Mouse (Mus musculus): ENCODE data around the gene Pias4. TPM values are rescaled to one million over a fixed set of nuclear protein-coding genes. Genes with fewer than 3 reads are reported as not detected.
A peak's percentile ranks its signal among the peaks of the same experiment; 100 is the strongest.
"Not testable (repeated sequence)": the region's sequence is repeated elsewhere in the genome, so short reads cannot be mapped to it uniquely, and the experiment has no call there.

Gene Pias4
- polyA plus RNA-seq, 1 experiment from 2014 or later, result 62.7 TPM

GRCm38 (mm10) chr10:81175936-81176465 is 8.3 kb upstream of the Pias4 start:
- 3% methylated on average over 13 of the region's 13 CpGs for WGBS
- Histone ChIP-seq H3K27me3 (replicated peaks; ENCODE audit: control insufficient read depth, insufficient read depth, low read length) (no peaks in the 10 kb centered on the region), H3K36me3 (ENCODE audit: control insufficient read depth, insufficient read depth) (peaks cover 24% of the 10 kb centered on the region), H3K4me3 (replicated peaks; ENCODE audit: low read length) (peak overlapping the region; percentile 54), H3K9ac (replicated peaks; ENCODE audit: low read depth, low read length) (no peak overlapping the region; the same call in 1 of the 2 replicates), H3K27ac (ENCODE audit: low read length) (peak overlapping the region; percentile 94), H3K4me1 (replicated peaks; ENCODE audit: control insufficient read depth, insufficient read depth, low read length) (peaks cover 40% of the 10 kb centered on the region), H3K4me2 (ENCODE audit: low read length) (peak overlapping the region; percentile 62), H3K9me3 (ENCODE audit: control insufficient read depth, low read length) (no peaks in the 10 kb centered on the region)
- ATAC-seq, result no peak

- H3K36me3 ChIP-seq (ENCODE audit: control insufficient read depth, insufficient read depth), result peaks cover 19% of the 10 kb centered on the region
- H3K9me3 ChIP-seq (ENCODE audit: control insufficient read depth, low read length); ATAC-seq; H3K27me3 ChIP-seq (replicated peaks; ENCODE audit: control insufficient read depth, insufficient read depth, low read length): not testable (repeated sequence)
- peak overlapping the region; percentile 61 for H3K9ac ChIP-seq (replicated peaks; ENCODE audit: low read depth, low read length)
- H3K4me1 ChIP-seq (replicated peaks; ENCODE audit: control insufficient read depth, insufficient read depth, low read length), result peaks cover 40% of the 10 kb centered on the region
- H3K4me3 ChIP-seq (replicated peaks; ENCODE audit: low read length), result peak overlapping the region; percentile 42
- WGBS, result 4% methylated on average over 4 of the region's 4 CpGs
- H3K4me2 ChIP-seq (ENCODE audit: low read length), result peak overlapping the region; percentile 66
- H3K27ac ChIP-seq (ENCODE audit: low read length), result peak overlapping the region; percentile 94
Observed at GRCm38 (mm10) chr10:81175345-81175701, 7.6 kb upstream of the Pias4 start.

GRCm38 (mm10) chr10:81174617-81175344 is 7.1 kb upstream of the Pias4 start:
- Histone ChIP-seq H3K9ac (replicated peaks; ENCODE audit: low read depth, low read length) (peak overlapping the region; percentile 61), H3K9me3 (ENCODE audit: control insufficient read depth, low read length) (no peaks in the 10 kb centered on the region), H3K4me1 (replicated peaks; ENCODE audit: control insufficient read depth, insufficient read depth, low read length) (peaks cover 40% of the 10 kb centered on the region), H3K36me3 (ENCODE audit: control insufficient read depth, insufficient read depth) (peaks cover 16% of the 10 kb centered on the region), H3K27me3 (replicated peaks; ENCODE audit: control insufficient read depth, insufficient read depth, low read length) (no peaks in the 10 kb centered on the region), H3K27ac (ENCODE audit: low read length) (peak overlapping the region; percentile 94), H3K4me3 (replicated peaks; ENCODE audit: low read length) (peak overlapping the region; percentile 42), H3K4me2 (ENCODE audit: low read length) (peak overlapping the region; percentile 66)
- WGBS, result under 1% methylated on average over 29 of the region's 29 CpGs
- peak; percentile 66 for ATAC-seq

GRCm38 (mm10) chr10:81173132-81173531 is 5.4 kb upstream of the Pias4 start:
- Histone ChIP-seq H3K9ac (replicated peaks; ENCODE audit: low read depth, low read length) (peak overlapping the region; percentile 40), H3K27me3 (replicated peaks; ENCODE audit: control insufficient read depth, insufficient read depth, low read length) (no peaks in the 10 kb centered on the region), H3K27ac (ENCODE audit: low read length) (peak overlapping the region; percentile 94), H3K4me3 (replicated peaks; ENCODE audit: low read length) (peak overlapping the region; percentile 11), H3K9me3 (ENCODE audit: control insufficient read depth, low read length) (no peaks in the 10 kb centered on the region), H3K4me1 (replicated peaks; ENCODE audit: control insufficient read depth, insufficient read depth, low read length) (peaks cover 46% of the 10 kb centered on the region), H3K36me3 (ENCODE audit: control insufficient read depth, insufficient read depth) (peaks cover under 1% of the 10 kb centered on the region), H3K4me2 (ENCODE audit: low read length) (peak overlapping the region; percentile 45)
- ATAC-seq, result peak; percentile 21
- WGBS, result 4% methylated on average over 21 of the region's 21 CpGs

GRCm38 (mm10) chr10:81169411-81169900 is 1.7 kb upstream of the Pias4 start:
- not testable (repeated sequence) for H3K27ac ChIP-seq (ENCODE audit: low read length); H3K36me3 ChIP-seq (ENCODE audit: control insufficient read depth, insufficient read depth); H3K9me3 ChIP-seq (ENCODE audit: control insufficient read depth, low read length); H3K4me3 ChIP-seq (replicated peaks; ENCODE audit: low read length); H3K4me2 ChIP-seq (ENCODE audit: low read length); H3K9ac ChIP-seq (replicated peaks; ENCODE audit: low read depth, low read length); H3K27me3 ChIP-seq (replicated peaks; ENCODE audit: control insufficient read depth, insufficient read depth, low read length); ATAC-seq
- 39% methylated on average over 10 of the region's 14 CpGs for WGBS
- H3K4me1 ChIP-seq (replicated peaks; ENCODE audit: control insufficient read depth, insufficient read depth, low read length), result peaks cover 32% of the 10 kb centered on the region

- Histone ChIP-seq H3K36me3 (ENCODE audit: control insufficient read depth, insufficient read depth) (peaks cover 2% of the 10 kb centered on the region; the same call in 1 of the 2 replicates), H3K27me3 (replicated peaks; ENCODE audit: control insufficient read depth, insufficient read depth, low read length) (no peaks in the 10 kb centered on the region), H3K27ac (ENCODE audit: low read length) (peak overlapping the region; percentile 61), H3K4me2 (ENCODE audit: low read length) (peak overlapping the region; percentile 63), H3K9me3 (ENCODE audit: control insufficient read depth, low read length) (no peaks in the 10 kb centered on the region), H3K4me3 (replicated peaks; ENCODE audit: low read length) (peak overlapping the region; percentile 56), H3K4me1 (replicated peaks; ENCODE audit: control insufficient read depth, insufficient read depth, low read length) (peaks cover 24% of the 10 kb centered on the region), H3K9ac (replicated peaks; ENCODE audit: low read depth, low read length) (peak overlapping the region; percentile 59)
- WGBS, result 3% methylated on average over 29 of the region's 29 CpGs
- ATAC-seq, result peak; percentile 54
Observed at GRCm38 (mm10) chr10:81168521-81169244, 960 bp upstream of the Pias4 start.

- ATAC-seq, result peak; percentile 57
- H3K9ac ChIP-seq (replicated peaks; ENCODE audit: low read depth, low read length), result peak overlapping the region; percentile 59; the same call in 1 of the 2 replicates
- peaks cover 19% of the 10 kb centered on the region for H3K4me1 ChIP-seq (replicated peaks; ENCODE audit: control insufficient read depth, insufficient read depth, low read length)
- peak overlapping the region; percentile 56 for H3K4me3 ChIP-seq (replicated peaks; ENCODE audit: low read length)
- WGBS, result 6% methylated on average over 5 of the region's 5 CpGs
- H3K36me3 ChIP-seq (ENCODE audit: control insufficient read depth, insufficient read depth), result peaks cover 6% of the 10 kb centered on the region; the same call in 1 of the 2 replicates
- H3K9me3 ChIP-seq (ENCODE audit: control insufficient read depth, low read length), result no peaks in the 10 kb centered on the region
- H3K27me3 ChIP-seq (replicated peaks; ENCODE audit: control insufficient read depth, insufficient read depth, low read length), result no peaks in the 10 kb centered on the region
- peak overlapping the region; percentile 61 for H3K27ac ChIP-seq (ENCODE audit: low read length)
- H3K4me2 ChIP-seq (ENCODE audit: low read length), result peak overlapping the region; percentile 63
Observed at GRCm38 (mm10) chr10:81168087-81168431, 336 bp upstream of the Pias4 start.

GRCm38 (mm10) chr10:81165118-81165517 is 2.6 kb downstream of the Pias4 start:
- H3K36me3 ChIP-seq (ENCODE audit: control insufficient read depth, insufficient read depth), result peaks cover 10% of the 10 kb centered on the region
- whole genome bisulfite sequencing, result 93% methylated on average over 8 of the region's 8 CpGs
- H3K27ac ChIP-seq (ENCODE audit: low read length), result no peak overlapping the region
- no peak overlapping the region for H3K4me2 ChIP-seq (ENCODE audit: low read length)
- no peaks in the 10 kb centered on the region for H3K27me3 ChIP-seq (replicated peaks; ENCODE audit: control insufficient read depth, insufficient read depth, low read length)
- no peak overlapping the region for H3K9ac ChIP-seq (replicated peaks; ENCODE audit: low read depth, low read length)
- no peaks in the 10 kb centered on the region for H3K9me3 ChIP-seq (ENCODE audit: control insufficient read depth, low read length)
- no peak for ATAC-seq
- peaks cover 19% of the 10 kb centered on the region for H3K4me1 ChIP-seq (replicated peaks; ENCODE audit: control insufficient read depth, insufficient read depth, low read length)
- no peak overlapping the region for H3K4me3 ChIP-seq (replicated peaks; ENCODE audit: low read length)

GRCm38 (mm10) chr10:81162318-81162652 is 5.4 kb downstream of the Pias4 start:
- Histone ChIP-seq H3K27me3 (replicated peaks; ENCODE audit: control insufficient read depth, insufficient read depth, low read length) (no peaks in the 10 kb centered on the region), H3K4me3 (replicated peaks; ENCODE audit: low read length) (no peak overlapping the region), H3K4me2 (ENCODE audit: low read length) (no peak overlapping the region), H3K27ac (ENCODE audit: low read length) (no peak overlapping the region), H3K4me1 (replicated peaks; ENCODE audit: control insufficient read depth, insufficient read depth, low read length) (peaks cover 8% of the 10 kb centered on the region), H3K9ac (replicated peaks; ENCODE audit: low read depth, low read length) (no peak overlapping the region), H3K36me3 (ENCODE audit: control insufficient read depth, insufficient read depth) (peaks cover 17% of the 10 kb centered on the region), H3K9me3 (ENCODE audit: control insufficient read depth, low read length) (no peaks in the 10 kb centered on the region)
- ATAC-seq, result no peak
- 78% methylated on average over 2 of the region's 2 CpGs for WGBS
